Mouse (Mus musculus): ENCODE results near the gene Smurf1. TPM values are rescaled to one million over a fixed set of nuclear protein-coding genes. Genes with fewer than 3 reads are reported as not detected.

Smurf1 gene
- total and polyA plus RNA-seq, 3 experiments: 3.1 to 7.2 (median 4.3) TPM

DNA sequence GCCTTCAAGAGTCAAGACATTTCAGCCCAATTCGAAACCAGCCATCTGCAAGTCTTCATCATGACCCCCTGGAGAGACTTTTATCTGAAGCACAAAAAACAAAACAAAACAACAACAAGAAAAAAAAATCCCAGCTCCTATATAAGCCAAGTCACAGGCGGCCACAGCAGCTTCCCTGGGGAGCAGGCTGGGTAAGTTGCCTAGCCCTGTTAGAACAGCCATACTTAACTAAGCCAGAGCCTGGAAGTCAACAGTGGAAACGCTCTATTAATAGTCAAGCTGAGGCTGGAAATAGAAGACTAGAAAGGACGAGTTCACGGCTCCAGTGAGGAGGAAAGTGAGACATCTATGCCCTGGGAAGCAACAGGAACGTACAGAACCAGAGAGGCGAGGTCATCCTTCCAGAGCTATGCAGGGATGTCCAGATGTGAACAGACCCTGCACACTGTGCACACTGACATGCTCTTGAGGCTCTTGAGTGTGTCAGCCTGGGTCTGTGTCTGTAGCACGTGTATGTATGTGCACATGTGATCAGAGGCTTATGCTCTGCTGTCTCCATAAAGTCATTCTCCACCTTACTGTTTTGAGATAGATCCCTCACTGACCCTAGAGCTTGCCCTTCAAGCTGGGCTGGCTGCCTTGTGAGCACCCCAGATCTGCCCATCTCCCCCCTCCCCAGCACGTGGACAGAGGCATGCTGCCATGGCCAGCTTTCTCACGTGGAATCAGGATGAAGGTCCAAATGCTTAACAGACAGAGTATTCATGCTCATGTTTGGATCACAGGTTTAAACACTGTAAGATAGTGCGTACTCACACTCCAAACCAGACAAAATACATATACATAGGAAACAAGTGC is 36.6 kb downstream of the Smurf1 start:
- H3K9ac ChIP-seq (ENCODE audit: insufficient read depth, low read depth): no peak overlapping the region
- no peaks in the 10 kb centered on the region; a peak in 1 of 4 replicates for H3K4me1 ChIP-seq (ENCODE audit: control insufficient read depth in 1 of 2, insufficient read depth in 2 of 2)
- H3K36me3 ChIP-seq (replicated peaks in 1 of 2; ENCODE audit: control insufficient read depth in 1 of 2, insufficient read depth in 1 of 2, low read length in 1 of 2): no peaks in the 10 kb centered on the region
- H3K9me3 ChIP-seq (replicated peaks; ENCODE audit: low read length): no peaks in the 10 kb centered on the region
- no peak overlapping the region for H3K27ac ChIP-seq (ENCODE audit: insufficient read depth, low read depth)
- in situ Hi-C loops (cut with MboI; ENCODE audit: low pct_ligation_motif_present, low pct_unique_long_range_greater_than_20kb, low sequenced_read_pairs): no loop called here
- H3K27me3 ChIP-seq (replicated peaks): no peaks in the 10 kb centered on the region
- dilution Hi-C loops (cut with MboI; ENCODE audit: extremely low pct_ligation_motif_present, extremely low pct_unique_long_range_greater_than_20kb, low sequenced_read_pairs): no loop called here
- H3K4me2 ChIP-seq (ENCODE audit: insufficient read depth, low read depth, poor library complexity, severe bottlenecking): no peak overlapping the region
- no peak overlapping the region for H3K4me3 ChIP-seq (replicated peaks in 1 of 3; ENCODE audit: low read depth in 2 of 3, low read length in 2 of 3, poor library complexity in 1 of 3)
- TF ChIP-seq CHD2 (IDR thresholded peaks at IDR 0.05; ENCODE audit: low read length) (no peak), IRF4 (IDR thresholded peaks at IDR 0.05; ENCODE audit: low read depth, low read length) (no peak), ZNF384 (IDR thresholded peaks at IDR 0.05; ENCODE audit: low read depth, low read length) (no peak), SMC3 (IDR thresholded peaks at IDR 0.05; ENCODE audit: low read depth, low read length) (no peak), USF1 (IDR thresholded peaks at IDR 0.05; ENCODE audit: low read depth, low read length) (no peak), NELFE (IDR thresholded peaks at IDR 0.05; ENCODE audit: low read depth, low read length) (no peak), ZMIZ1 (IDR thresholded peaks at IDR 0.05; ENCODE audit: low read depth, low read length) (no peak), MAFK (IDR thresholded peaks at IDR 0.05; ENCODE audit: insufficient replicate concordance, low read length) (no peak), ZC3H11A (IDR thresholded peaks at IDR 0.05; ENCODE audit: low read depth, low read length) (no peak), HCFC1 (IDR thresholded peaks at IDR 0.05; ENCODE audit: low read depth, low read length) (no peak), USF2 (conservative IDR thresholded peaks at IDR 0.05; ENCODE audit: low read depth, low read length) (no peak), CHD1 (IDR thresholded peaks at IDR 0.05; ENCODE audit: low read depth, low read length) (no peak), TBP (conservative IDR thresholded peaks at IDR 0.05; ENCODE audit: low read depth, low read length) (no peak), E2F4 (IDR thresholded peaks at IDR 0.05; ENCODE audit: insufficient replicate concordance, low read depth, low read length) (no peak), ETS1 (conservative IDR thresholded peaks at IDR 0.05; ENCODE audit: low read depth, low read length) (no peak), PAX5 (IDR thresholded peaks at IDR 0.05; ENCODE audit: low read length) (no peak), EP300 (IDR thresholded peaks at IDR 0.05; ENCODE audit: low read length) (no peak), RAD21 (IDR thresholded peaks at IDR 0.05; ENCODE audit: low read depth, low read length) (no peak), ZKSCAN1 (IDR thresholded peaks at IDR 0.05; ENCODE audit: borderline replicate concordance, low read depth, low read length) (no peak)
- no peaks in the 10 kb centered on the region for H3K79me2 ChIP-seq (replicated peaks; ENCODE audit: control insufficient read depth, extremely low read depth, insufficient read depth, poor library complexity, severe bottlenecking)
- no peak for DNase-seq (ENCODE audit: extremely low read depth)

DNA sequence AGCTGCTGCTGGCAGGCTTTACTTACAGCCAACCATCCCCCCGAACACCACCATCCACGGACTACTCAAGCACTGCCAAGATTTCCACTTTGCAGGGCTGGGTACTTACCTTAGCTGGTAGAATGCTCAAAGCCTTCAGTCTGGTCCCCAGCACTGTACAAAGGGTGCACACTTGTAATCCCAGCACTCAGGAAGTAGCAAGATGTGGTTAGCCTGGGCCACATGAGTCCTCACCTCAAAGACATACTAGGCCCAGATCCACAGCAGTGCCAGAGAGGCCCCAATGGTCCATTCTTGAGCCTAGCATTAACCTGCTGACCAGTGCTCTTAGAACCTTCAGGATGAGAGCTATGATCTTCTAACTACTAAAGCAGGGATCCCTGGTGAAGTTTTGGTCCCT is 39.4 kb downstream of the Smurf1 start:
- in situ Hi-C loops (cut with MboI; ENCODE audit: low pct_ligation_motif_present, low pct_unique_long_range_greater_than_20kb, low sequenced_read_pairs) (no loop called here), dilution Hi-C loops (cut with MboI; ENCODE audit: extremely low pct_ligation_motif_present, extremely low pct_unique_long_range_greater_than_20kb, low sequenced_read_pairs) (no loop called here)
- H3K4me2 ChIP-seq (ENCODE audit: insufficient read depth, low read depth, poor library complexity, severe bottlenecking): no peak overlapping the region
- DNase-seq (ENCODE audit: extremely low read depth): no peak
- TF ChIP-seq BHLHE40 (IDR thresholded peaks at IDR 0.05; ENCODE audit: low read depth, low read length) (no peak), ZMIZ1 (IDR thresholded peaks at IDR 0.05; ENCODE audit: low read depth, low read length) (no peak), MAZ (IDR thresholded peaks at IDR 0.05; ENCODE audit: low read depth, low read length) (no peak), JUND (conservative IDR thresholded peaks at IDR 0.05; ENCODE audit: low read depth, low read length) (no peak), MAX (IDR thresholded peaks at IDR 0.05; ENCODE audit: low read length) (no peak), MAFK (IDR thresholded peaks at IDR 0.05; ENCODE audit: insufficient replicate concordance, low read length) (no peak), USF2 (conservative IDR thresholded peaks at IDR 0.05; ENCODE audit: low read depth, low read length) (no peak), ZNF384 (IDR thresholded peaks at IDR 0.05; ENCODE audit: low read depth, low read length) (no peak), ZKSCAN1 (IDR thresholded peaks at IDR 0.05; ENCODE audit: borderline replicate concordance, low read depth, low read length) (no peak), GABPA (IDR thresholded peaks at IDR 0.05; ENCODE audit: insufficient replicate concordance, low read depth, low read length) (no peak), SIN3A (IDR thresholded peaks at IDR 0.05; ENCODE audit: low read length) (no peak), ELF1 (IDR thresholded peaks at IDR 0.05; ENCODE audit: low read depth, low read length) (no peak), TCF12 (IDR thresholded peaks at IDR 0.05; ENCODE audit: low read depth, low read length) (no peak), CHD2 (IDR thresholded peaks at IDR 0.05; ENCODE audit: low read length) (no peak), POLR2AphosphoS2 (IDR thresholded peaks at IDR 0.05; ENCODE audit: low read depth, low read length) (no peak), SMC3 (IDR thresholded peaks at IDR 0.05; ENCODE audit: low read depth, low read length) (no peak), ETS1 (conservative IDR thresholded peaks at IDR 0.05; ENCODE audit: low read depth, low read length) (no peak)
- no peak overlapping the region for H3K4me3 ChIP-seq (replicated peaks in 1 of 3; ENCODE audit: low read depth in 2 of 3, low read length in 2 of 3, poor library complexity in 1 of 3)
- H3K9ac ChIP-seq (ENCODE audit: insufficient read depth, low read depth): no peak overlapping the region
- H3K79me2 ChIP-seq (replicated peaks; ENCODE audit: control insufficient read depth, extremely low read depth, insufficient read depth, poor library complexity, severe bottlenecking): no peaks in the 10 kb centered on the region
- no peak overlapping the region for H3K27ac ChIP-seq (ENCODE audit: insufficient read depth, low read depth)
- H3K27me3 ChIP-seq (replicated peaks): no peaks in the 10 kb centered on the region
- H3K9me3 ChIP-seq (replicated peaks; ENCODE audit: low read length): no peaks in the 10 kb centered on the region
- H3K4me1 ChIP-seq (ENCODE audit: control insufficient read depth in 1 of 2, insufficient read depth in 2 of 2): no peaks in the 10 kb centered on the region; a peak in 1 of 4 replicates
- no peaks in the 10 kb centered on the region for H3K36me3 ChIP-seq (replicated peaks in 1 of 2; ENCODE audit: control insufficient read depth in 1 of 2, insufficient read depth in 1 of 2, low read length in 1 of 2)

All from CH12.LX (cell line).